Mouse (Mus musculus) hematopoietic multipotent progenitor cell, adult 10-12 weeks (in vitro differentiated cells): ENCODE results near the gene Tsen54. TPM values are rescaled to one million over a fixed set of nuclear protein-coding genes. Genes with fewer than 3 reads are reported as not detected.

Experiments used
- polyA plus RNA-seq: library from polyadenylated mRNA; stranded (reverse); fragments of >175 nt; gene quantifications from 2 replicates; pipeline ENCODE4 v1.2.3, GENCODE M21; 2012; ENCODE audit warnings: low replicate concordance

The Tsen54 gene
- 40.7 and 86.6 TPM in 2 replicates for polyA plus RNA-seq

DNA sequence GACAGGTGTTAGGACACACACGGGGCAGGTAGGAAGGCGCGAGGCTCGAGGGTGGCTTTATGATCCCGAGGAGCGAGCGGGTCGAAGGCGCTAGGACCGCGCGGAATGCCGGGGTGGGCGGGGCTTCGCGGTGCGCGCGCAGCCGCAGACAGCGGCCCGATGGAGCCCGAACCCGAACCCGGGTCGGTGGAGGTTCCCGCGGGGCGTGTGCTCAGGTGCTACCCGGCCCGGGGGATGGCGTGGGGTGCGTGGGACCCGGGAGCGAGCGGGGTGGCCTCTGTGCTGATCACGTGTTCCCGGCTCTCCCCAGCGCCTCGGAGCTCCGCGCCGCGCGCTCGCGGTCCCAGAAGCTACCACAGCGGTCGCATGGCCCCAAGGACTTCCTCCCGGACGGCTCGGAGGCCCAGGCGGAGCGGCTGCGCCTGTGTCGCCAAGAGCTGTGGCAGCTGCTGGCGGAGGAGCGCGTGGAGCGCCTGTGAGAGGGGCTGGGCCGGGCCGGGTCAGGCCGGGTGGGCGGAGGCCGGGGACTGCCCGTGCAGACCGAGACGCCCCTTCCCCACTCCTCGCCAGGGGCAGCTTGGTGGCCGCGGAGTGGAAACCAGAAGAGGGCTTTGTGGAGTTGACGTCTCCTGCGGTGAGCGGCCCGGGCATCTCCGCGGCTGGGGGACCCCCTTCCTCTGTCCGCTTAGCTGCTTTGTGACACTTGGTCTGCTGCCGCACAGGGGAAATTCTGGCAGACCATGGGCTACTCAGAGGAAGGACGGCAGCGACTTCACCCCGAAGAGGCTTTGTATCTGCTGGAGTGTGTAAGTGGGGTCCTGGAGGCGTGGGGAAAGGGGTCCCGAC is at the start of gene Tsen54:
TSS of gene Tsen54 (plus strand) at position 120 of the 846 bp plus-strand sequence.

DNA sequence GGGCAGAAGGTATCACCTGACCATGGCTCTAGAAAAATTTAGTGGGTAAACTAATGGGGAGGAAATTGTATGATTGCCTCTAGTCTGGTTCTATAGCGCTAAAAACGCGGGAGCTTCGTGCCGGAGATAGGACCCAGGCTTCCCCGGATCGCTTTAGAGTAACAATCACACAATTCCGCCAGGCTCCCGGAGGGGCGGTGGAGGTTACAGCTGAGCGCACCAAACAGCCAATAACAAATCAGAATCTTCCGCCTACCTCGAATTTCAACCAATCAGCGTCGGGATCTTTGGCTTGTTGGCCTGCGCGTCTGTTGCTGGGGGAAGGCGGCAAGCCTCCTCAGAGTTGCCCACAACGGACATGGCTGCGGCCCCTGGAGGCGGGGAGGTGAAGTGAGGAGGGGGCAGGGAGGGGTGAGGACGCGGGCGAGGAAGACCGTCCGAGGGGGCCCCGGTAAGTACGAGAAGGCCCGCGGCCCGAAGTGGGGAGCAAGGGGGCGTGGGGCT is 49.4 kb upstream of the Tsen54 start, which contains the start of gene Tmem94:
TSS of gene Tmem94 (plus strand) at position 331 of the 504 bp plus-strand sequence.

DNA sequence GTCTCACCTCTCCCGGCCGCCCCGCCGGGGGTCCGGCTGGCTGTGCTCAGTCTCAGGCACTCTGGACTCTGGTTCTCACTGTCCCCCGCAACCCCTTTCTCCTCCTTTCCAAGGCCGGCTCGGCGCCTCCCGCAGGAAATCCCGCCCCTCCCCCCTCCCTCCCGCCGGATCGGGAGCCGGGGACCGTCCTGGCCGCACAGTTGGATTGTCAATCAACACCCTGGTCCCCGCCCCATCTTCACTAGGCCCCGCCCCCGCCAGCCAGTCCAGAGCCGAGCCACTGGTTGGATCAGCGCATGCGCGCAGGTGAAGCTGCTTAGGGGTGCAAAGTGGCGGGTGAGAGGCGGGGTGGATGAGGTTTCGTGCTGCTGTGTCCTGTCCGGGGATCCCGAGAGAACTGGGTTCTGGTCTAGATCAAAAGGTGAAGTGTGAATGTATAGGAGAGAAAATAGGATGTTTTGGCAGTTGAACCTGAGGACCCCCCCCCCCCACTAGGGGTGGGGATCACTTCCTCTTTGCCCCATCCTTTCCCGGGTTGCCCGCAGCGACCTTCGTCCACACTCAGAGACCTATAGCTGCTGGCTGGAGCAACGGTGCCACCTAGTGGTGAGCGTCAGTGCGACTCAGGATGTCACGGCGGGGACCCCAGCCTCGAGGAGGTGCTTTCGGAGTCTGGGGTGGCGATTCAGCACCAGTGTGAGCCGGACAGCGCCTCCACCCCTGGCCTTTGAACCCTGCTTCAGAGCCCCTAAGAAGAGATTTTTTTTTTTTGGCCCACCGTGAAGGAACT is 822 bp upstream of the Tsen54 start, which contains the start of gene Caskin2:
TSS of gene Caskin2 (minus strand) at position 133 of the 790 bp plus-strand sequence.

DNA sequence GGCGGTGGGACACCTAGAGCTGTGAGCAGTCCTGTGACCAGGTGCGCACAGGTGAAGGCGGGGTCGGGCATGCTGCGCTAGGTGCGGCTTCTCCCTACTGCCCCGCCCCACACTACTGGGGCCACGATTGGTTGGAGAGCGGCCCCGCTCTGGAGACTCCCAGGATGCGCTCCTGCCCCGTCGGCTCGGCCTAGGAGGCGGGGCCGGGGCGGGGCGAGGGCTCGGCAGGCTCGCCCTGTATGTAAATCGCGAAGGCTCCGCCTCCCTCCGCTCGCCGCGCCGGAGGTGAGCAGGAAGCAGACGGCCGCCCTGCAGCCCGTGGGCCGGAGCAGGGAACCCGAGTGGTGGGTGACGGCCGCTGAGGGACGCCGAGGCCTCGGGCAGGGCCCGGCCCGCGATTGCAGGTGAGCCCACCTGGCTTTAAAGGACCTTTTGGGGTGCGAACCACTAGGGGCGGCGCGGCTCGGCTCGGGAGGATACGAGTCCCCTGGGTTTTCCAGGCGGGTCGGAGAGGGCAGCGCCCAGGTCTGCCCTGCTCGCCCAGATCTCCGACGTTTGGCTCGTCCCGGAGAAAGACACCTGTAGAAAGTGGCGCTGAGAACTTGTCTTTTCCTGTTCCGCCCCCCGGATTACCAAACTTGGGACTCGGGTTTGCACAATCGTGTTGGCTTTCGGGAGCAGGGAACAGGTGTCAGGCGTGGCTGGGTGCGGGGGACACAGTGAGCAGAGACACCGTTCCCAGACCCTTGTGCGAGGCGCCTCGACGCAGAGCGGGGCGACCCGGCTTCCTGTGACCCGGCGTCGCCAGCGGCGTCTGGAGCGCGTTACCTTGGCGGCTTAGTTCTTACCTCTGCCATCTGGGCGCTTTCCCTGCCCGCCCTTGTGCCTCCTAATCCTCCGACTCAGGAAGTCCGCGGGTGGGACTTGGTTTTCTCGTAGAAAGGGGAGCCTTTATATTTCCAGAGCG is 9.5 kb downstream of the Tsen54 start, which contains the start of gene Llgl2:
TSS of gene Llgl2 (plus strand) at position 276 of the 967 bp plus-strand sequence.

DNA sequence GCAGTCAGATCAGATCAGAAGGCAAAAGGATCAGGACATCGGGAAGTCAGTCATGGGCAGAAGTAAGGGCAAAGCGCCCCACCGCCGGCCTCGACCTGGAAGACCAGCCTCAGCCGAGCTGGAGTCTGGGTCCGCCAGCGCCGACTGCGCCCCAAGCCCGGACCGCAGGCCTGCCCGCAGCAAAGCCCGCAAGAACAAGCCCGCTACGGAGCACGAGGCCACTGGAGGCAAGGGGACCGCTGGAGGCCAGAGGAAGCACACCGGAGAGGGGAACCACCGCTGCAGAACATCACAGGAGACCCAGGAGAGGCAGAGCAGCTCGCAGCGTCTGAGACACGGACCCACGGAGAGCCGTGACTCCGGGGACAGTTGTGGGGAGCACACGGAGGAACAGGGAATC is 43.8 kb downstream of the Tsen54 start, which contains the start of gene Myo15b:
TSS of gene Myo15b (plus strand) at position 53 of the 400 bp plus-strand sequence.

Other genes with a start within 250 kb of the Tsen54 start
- 21.2 and 30.2 TPM in 2 replicates for gene Mrps7, start 210.8 kb upstream of the Tsen54 start, polyA plus RNA-seq
- gene Gga3, start 210.7 kb upstream of the Tsen54 start, polyA plus RNA-seq = 106 and 161 TPM in 2 replicates
- 92.1 and 155 TPM in 2 replicates for gene Mif4gd, start 201.8 kb upstream of the Tsen54 start, polyA plus RNA-seq
- 71.6 and 118 TPM in 2 replicates for gene Slc25a19, start 186.4 kb upstream of the Tsen54 start, polyA plus RNA-seq
- 109 and 136 TPM in 2 replicates for gene Grb2, start 106.1 kb upstream of the Tsen54 start, polyA plus RNA-seq
- gene Tmem94, start 49.3 kb upstream of the Tsen54 start, polyA plus RNA-seq = 59.6 and 65.3 TPM in 2 replicates
- gene Caskin2, start 1.1 kb upstream of the Tsen54 start, polyA plus RNA-seq = 11.7 and 18.4 TPM in 2 replicates
- 57.0 and 71.0 TPM in 2 replicates for gene Llgl2, start 9.3 kb downstream of the Tsen54 start, polyA plus RNA-seq
- 0.19 and 0.26 TPM in 2 replicates for gene Myo15b, start 43.7 kb downstream of the Tsen54 start, polyA plus RNA-seq
- 5.0 and 7.0 TPM in 2 replicates for gene Smim5, start 85.2 kb downstream of the Tsen54 start, polyA plus RNA-seq
- gene Smim6, start 97.3 kb downstream of the Tsen54 start, polyA plus RNA-seq = 0.29 TPM in 1 of 2 replicates, not detected in the other
- 15.9 and 37.4 TPM in 2 replicates for gene Sap30bp, start 118.6 kb downstream of the Tsen54 start, polyA plus RNA-seq
- gene Recql5, start 118.8 kb downstream of the Tsen54 start, polyA plus RNA-seq = 24.4 and 46.6 TPM in 2 replicates
- gene Itgb4, start 160.0 kb downstream of the Tsen54 start, polyA plus RNA-seq = 0.18 and 0.31 TPM in 2 replicates
- 21.0 and 29.6 TPM in 2 replicates for gene Galk1, start 198.0 kb downstream of the Tsen54 start, polyA plus RNA-seq
- 458 and 1,037 TPM in 2 replicates for gene H3f3b, start 213.2 kb downstream of the Tsen54 start, polyA plus RNA-seq
- 65.3 and 71.0 TPM in 2 replicates for gene Unk, start 215.6 kb downstream of the Tsen54 start, polyA plus RNA-seq